Mouse (Mus musculus) naive thymus-derived CD4-positive, alpha-beta T cell, adult 5 months (primary cell): ENCODE measurements around the gene Itgbl1. TPM values are rescaled to one million over a fixed set of nuclear protein-coding genes. Genes with fewer than 3 reads are reported as not detected.

ENCODE experiments used
- polyA plus RNA-seq: library from polyadenylated mRNA; unstranded; fragments of 100-300 nt; shearing (Covaris generic); gene quantifications from one replicate; pipeline ENCODE4 v1.2.1, GENCODE M21; 2017

Itgbl1 gene
- polyA plus RNA-seq, result not detected

GRCm38 (mm10) chr14:123659921-123660385 lies at the start of gene Itgbl1:
Itgbl1 (plus strand) TSS chr14:123659971.

DNA sequence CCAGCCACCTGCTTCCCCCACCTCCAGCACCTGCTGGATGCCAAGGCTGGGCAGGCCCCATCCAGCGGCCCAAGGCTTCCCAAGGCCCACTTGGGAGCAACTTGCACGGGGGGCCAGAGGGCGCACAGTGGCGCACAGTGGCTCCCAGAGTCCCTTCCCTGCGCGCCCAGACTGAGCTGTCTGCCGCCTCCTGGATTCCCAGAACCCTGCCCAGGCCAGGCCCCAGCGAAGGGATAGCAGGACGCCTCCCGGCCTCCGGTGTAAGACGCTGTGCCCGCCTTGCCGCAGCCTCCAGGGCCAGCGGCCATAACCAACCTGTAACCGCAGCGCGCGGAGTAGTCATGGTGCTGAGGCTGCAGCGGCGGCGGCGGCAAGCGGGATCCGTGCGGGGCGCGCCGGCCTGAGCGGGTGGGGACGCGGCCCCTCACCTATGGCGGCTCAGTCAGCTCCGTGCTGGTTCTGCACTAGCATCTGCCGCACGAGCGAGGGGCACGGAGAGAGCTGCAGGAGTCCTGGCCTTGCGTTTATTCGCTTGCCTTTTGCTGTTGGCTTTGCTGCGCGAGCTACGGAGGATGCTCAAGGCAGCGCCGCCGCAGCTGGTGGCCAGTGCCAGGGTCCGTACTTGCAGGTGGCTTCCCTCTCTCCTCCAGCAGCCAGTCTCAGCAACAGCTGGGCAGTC lies 33.1 kb upstream of the Itgbl1 start, which contains the start of gene Nalcn:
Gene Nalcn, minus strand, starts transcription at position 644 of the 679 bp plus-strand sequence.

Other genes with a start within 250 kb of the Itgbl1 start
- not detected for gene Nalcn, start 32.8 kb upstream of the Itgbl1 start, polyA plus RNA-seq